ENCODE assay signal across 12 mouse cellular contexts in genomic region chr11:36169738-36170137, GRCm38 (mm10).
"Had no signal": no experiment of that assay in that cellular context is flagged by ENCODE, and none has a peak within 500 bp of the region (broad histone marks: within the 10 kb centered on the region; RNA-seq: fewer than 3 reads in every experiment).

No protein-coding gene starts in this region.

- H3K9me3 ChIP-seq: kidney, embryonic 15.5 days; liver, embryonic 15.5 days; midbrain, embryonic 13.5 days; neural tube, embryonic 12.5 days had no signal

- H3K4me1 ChIP-seq: kidney, embryonic 15.5 days; liver, embryonic 15.5 days; megakaryocyte, embryonic 14.5 days; midbrain, embryonic 13.5 days; neural tube, embryonic 12.5 days had no signal

- H3K27me3 ChIP-seq: kidney, embryonic 15.5 days; liver, embryonic 15.5 days; megakaryocyte, embryonic 14.5 days; midbrain, embryonic 13.5 days; neural tube, embryonic 12.5 days had no signal

- H3K9ac ChIP-seq: kidney, embryonic 15.5 days; liver, embryonic 15.5 days; midbrain, embryonic 13.5 days; neural tube, embryonic 12.5 days had no signal

- H3K4me3 ChIP-seq: kidney, embryonic 15.5 days; liver, embryonic 15.5 days; megakaryocyte, embryonic 14.5 days; midbrain, embryonic 13.5 days; neural tube, embryonic 12.5 days had no signal

- H3K27ac ChIP-seq: kidney, embryonic 15.5 days; liver, embryonic 15.5 days; macrophage; midbrain, embryonic 13.5 days; neural tube, embryonic 12.5 days; stomach, postnatal 0 days had no signal

- H3K4me2 ChIP-seq: kidney, embryonic 15.5 days; liver, embryonic 11.5 days; liver, embryonic 15.5 days; midbrain, embryonic 13.5 days; neural tube, embryonic 12.5 days had no signal

- H3K36me3 ChIP-seq: kidney, embryonic 15.5 days; liver, embryonic 15.5 days; neural tube, embryonic 12.5 days had no signal

- ATAC-seq: midbrain, embryonic 13.5 days had no signal

- DNase-seq: kidney, adult 2 months; kidney, postnatal 14 days; lung, adult 2 months; thymus, postnatal 4 days had no signal
